Mouse (Mus musculus) monocyte, adult 2 months (primary cell): ENCODE results near the gene Gorasp2.

Source experiments
- DNase-seq, 2 experiments: peaks; one replicate each; pipeline ENCODE4 v3.0.0; 2022; ENCODE audit warnings: low spot score in 2 of 2, low read depth in 1 of 2

The Gorasp2 gene

DNA sequence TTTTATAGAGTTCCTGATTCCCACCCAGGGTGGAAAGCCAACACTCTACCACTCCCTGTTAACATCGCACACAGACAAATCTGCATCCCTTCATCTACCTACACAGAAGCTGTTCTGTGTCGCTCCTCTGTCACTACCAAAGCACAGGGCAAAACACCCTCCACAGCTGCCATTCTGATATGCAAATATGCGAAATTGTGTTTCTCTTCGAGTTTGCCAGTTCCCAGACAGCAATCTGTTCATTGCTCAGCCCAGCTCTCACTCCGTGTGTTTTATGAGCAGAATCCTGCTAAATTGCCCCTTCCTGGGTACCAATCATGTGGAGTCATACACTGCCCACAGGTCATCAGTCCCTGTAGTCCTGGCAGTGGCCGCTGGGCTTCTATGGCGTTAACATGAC lies 4.3 kb upstream of the Gorasp2 start:
- no peak for DNase-seq

- DNase-seq = no peak
Measured at GRCm38 (mm10) chr2:70661715-70662495, 529 bp downstream of the Gorasp2 start, which contains the start of gene Gm26558. Gm26558 (minus strand) TSS chr2:70662108.

DNA sequence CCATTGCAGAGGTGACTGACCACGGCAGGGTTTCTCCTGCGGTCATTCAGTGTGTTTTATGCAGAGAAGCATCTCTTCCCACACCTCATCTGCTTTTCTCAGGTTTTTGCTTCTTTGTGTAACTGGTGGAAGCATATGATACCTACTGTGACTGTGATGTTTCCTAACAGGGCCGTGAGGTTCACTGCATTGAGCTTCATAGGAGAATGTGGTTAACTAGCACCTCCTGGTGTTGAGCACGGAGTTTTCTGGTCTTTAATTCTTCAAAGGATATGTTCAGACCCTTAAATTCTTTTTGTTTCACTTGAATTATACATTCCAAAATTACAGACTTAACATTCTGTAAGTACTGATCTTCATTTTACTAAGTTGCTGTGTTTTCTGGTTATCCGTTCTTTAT lies 2.4 kb downstream of the Gorasp2 start:
- no peak for DNase-seq

- DNase-seq = no peak
Measured at GRCm38 (mm10) chr2:70667016-70667415, 5.6 kb downstream of the Gorasp2 start.

DNA sequence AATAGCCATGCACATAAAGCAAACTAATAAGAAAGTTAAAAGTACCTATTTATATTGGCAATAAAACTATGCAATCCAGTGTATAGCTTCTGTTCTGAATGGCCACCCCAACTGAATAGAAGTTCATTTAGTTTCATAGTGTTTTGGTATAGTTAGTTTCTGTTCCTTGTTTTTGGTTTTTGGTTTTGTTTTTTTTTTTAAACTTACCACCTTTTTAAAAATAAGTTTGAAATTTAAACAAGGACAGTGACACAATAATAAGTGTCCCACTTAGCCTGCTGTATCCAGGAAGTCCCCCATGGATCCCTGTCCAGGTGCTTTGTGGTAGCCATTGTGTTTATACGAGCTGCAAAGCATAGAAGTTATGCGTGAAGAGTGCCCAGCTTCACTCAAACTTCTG lies 7.9 kb downstream of the Gorasp2 start:
- no peak for DNase-seq

DNA sequence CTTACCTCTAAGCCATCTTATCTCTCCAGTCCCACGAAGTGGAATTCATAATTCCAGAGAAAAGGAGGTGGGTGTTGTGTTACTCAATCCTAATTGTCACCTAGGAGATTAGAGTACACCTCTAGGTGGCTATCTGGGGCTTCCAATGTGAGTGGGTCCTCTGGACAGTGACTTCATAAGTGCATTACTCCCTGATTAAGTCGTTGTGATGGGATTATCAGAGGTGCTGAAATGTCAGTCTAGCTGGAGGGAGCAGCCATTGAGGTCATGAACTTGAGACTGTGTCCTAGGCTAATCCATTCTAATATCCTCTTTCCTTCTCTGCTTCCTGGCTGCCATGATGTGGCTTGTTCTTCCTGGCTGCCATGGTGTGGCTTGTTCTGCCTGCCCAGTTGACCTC lies 8.5 kb downstream of the Gorasp2 start:
- no peak for DNase-seq

DNA sequence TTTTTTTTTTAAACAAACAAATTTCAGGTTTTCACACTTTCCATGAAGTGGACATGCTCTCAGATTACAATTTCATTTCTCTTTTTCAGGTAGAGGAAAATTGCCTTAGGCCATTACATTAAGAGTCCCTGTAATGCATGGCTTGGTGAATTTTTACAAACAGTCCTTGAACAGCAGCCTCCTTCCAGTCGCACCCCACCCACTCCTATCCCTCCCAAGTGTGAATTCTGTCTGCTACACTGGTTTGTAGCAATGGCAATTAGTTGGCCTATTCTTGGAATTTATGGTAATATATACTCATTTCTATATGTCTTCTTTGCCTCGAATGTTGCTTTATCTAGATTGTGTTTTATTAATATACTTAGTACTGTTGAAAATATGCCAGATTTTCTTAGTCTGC lies 11.1 kb downstream of the Gorasp2 start:
- DNase-seq = no peak

- no peak for DNase-seq
Measured at GRCm38 (mm10) chr2:70673445-70674126, 12.2 kb downstream of the Gorasp2 start.

DNA sequence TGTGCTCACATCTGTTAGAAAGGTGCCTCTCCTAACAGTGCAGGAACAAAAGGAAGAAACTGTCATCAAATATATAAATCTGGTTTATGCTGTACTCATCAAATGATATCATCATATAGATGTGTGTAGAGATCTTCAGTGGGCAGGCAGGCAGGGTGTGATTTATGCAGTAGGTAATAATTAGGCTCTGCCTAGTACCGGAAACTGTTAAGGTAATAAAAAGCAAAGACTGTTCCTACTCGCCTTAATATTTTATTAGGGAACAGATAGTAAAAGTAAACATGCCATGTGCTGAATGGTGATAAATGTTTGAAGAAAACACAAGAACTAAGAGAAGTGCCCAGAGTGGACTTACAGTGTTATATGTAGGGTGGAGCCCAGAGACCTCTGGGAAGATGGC lies 20.9 kb downstream of the Gorasp2 start:
- no peak for DNase-seq

- no peak for DNase-seq
Measured at GRCm38 (mm10) chr2:70688454-70689078, 27.2 kb downstream of the Gorasp2 start.

DNA sequence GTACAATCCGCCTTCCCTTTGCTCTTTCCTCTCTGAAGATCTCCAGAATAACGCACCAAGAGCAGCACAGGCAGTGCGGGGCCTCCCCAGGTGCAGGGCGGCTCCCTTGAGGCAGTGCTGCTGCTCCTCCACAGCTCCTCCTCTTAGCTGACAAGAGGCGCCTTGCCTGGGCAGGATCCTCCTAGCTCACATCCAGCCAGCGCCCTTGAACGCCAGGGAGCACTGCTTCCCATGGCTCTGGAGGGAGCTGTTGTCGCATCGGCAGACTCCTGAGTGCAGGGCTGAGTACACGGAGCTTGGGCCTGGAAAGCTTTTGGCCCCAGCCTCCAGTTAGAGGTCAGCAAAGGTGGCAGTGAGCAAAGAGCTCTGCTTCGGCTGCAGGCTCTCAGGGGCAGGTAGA lies 28.8 kb downstream of the Gorasp2 start:
- DNase-seq = no peak

DNA sequence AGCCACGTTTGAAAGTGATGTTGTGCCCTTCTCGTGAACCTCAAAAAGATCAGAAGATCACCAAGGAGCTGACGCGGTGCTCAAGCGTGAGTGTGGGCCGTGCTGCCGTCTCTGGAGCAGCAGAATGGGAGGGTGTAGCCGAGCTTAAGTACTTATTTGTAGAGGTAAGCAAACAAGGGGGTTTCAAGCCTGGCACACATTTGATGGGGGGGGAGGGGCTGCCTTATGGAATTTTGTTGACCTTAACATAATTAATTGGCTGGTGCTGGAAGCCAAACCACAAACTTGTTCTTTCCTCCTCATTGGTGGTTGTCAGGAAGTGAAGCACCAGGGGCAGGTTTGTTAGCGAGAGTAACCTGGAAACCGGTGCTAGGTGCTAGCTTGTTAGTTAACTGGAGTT lies 34.3 kb downstream of the Gorasp2 start:
- no peak for DNase-seq

- no peak for DNase-seq
Measured at GRCm38 (mm10) chr2:70700851-70701250, 39.5 kb downstream of the Gorasp2 start.

DNA sequence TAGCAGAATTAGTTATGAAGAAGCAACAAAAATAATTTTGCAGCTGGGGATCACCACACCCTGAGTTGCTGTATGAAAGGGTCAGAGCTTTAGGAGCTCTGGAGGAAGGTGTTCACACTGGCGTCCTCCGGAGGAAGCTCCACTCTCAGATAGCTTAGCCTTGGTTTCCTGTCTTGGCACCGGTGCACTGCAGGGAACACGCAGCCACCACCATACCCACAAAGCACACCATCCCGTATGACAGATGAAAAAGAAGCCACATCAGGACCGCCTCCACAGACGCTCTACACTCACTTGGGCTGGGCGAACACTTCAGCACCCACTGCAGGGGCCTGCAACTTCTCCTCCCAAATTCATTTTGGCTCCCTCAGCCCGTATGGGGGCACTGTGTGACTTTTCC lies 40.2 kb downstream of the Gorasp2 start:
- no peak for DNase-seq

DNA sequence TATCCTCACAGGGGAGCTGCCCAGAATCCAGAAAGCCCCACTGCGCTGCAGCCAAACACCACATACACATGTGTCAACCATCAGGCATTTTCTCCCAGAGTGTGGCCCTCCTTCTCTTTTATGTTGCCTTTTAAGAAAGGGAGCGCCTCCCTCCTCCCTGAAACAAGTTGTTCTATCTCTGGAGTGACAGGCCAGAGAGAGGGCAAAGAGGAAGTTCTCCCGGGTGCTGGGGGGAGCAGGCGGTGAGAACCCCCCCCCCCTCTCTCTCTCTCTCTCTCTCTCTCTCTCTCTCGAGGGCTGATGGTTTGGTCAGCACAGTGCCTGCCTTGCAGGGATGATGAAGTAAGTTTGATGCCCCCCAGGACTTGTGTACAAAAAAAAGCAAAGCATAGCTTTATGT lies 41.0 kb downstream of the Gorasp2 start:
- DNase-seq = no peak

DNA sequence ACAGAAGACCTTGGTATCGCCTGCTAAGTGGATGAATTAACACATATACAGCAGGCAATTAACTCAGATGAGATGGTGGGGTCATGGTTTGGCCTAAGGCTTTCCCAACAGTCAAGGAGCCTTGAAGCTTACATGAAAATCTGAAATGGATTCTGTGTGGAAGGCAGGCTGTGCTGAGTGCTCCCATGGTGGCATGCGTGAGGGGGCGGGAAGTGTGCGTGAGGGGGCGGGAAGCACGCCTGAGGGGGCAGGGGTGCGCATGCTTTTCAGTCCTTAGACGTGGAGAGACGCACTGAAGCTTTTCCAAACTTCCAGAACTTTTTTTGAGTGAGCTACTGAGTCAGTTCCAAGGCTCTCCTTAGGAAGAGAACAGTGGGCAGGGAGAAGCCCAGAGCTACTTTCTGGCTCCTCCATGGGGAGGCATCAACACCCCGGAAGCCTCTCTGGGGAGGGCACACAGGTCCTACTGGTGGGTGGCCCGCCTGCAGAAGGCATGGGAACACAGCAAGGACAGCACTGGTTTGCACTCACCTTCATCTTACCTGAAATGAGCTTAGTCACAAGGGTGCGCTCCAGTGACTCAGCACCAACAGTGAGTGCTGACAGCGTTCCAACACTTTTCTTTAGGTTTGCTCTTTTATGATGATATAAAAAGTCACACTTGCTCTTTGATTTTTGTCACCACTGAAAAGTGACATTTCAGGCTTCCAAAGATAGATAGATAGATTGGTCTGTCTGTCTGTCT lies 47.8 kb downstream of the Gorasp2 start:
- DNase-seq = no peak

DNA sequence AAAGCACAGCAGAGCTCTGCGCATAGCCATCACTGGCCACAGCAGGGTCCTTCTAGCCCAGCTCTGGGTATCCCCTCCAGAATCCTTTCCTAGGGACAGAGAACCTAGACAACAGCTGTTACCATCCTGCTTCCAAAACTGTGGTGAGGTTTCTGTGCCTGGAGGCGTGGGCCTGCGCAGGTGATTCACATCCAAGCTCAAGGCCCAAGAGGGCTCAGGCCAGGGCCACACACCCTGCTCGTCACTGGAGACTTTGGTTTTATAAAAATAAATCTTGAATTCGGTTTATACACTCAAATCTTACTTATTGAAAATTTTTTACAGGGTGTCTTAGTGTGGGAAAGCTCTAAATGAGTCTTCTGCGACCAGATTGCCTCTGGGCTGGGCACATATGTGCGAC lies 48.9 kb downstream of the Gorasp2 start:
- DNase-seq = no peak

DNA sequence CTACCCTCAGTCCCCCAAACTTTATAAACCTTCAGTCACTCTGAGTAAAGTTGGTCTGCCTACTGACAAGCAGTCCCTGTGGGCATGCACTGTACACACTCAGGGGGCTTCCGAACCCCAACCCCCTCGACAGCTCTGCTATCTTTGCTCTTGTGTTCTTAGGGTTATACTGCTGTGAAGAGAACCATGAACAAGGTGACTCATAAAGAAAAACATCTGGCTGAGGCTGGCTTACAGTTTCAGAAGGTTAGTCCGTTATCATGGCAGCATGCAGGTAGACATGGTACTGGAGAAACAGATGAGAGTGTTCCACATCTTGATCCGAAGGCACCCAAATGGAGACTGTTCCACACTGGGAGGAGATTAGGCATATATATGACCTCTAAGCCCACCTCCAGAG lies 49.5 kb downstream of the Gorasp2 start:
- DNase-seq = no peak

GRCm38 (mm10) chr2:70723610-70724243 lies 62.4 kb downstream of the Gorasp2 start:
- no peak for DNase-seq

DNA sequence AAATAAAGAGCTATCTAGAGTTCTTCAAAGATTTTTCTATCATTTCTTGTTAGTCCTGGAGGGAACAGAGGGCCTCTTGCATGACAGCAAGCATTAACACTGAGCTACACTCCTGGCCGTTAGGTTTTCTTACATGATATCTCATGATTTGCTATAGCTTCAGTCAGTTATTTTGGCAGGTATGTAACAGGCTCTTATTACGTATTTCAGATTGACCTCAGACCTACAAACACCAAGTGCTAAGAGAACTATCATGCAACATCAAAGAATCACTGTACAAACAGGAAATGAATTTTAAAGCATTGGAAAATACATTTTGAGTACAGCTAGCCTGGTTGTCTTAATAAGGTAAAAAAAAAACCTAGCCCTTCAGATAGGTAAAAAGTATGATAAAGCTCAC lies 65.7 kb downstream of the Gorasp2 start:
- DNase-seq = no peak

GRCm38 (mm10) chr2:70735534-70735933 lies 74.2 kb downstream of the Gorasp2 start:
- no peak for DNase-seq
